Mouse (Mus musculus): Measurements from ENCODE around the gene Dusp2.

- TF ChIP-seq CTCF (conservative IDR thresholded peaks at IDR 0.05; ENCODE audit: low read length) (no peak), POU5F1 (IDR thresholded peaks at IDR 0.05; ENCODE audit: borderline replicate concordance, low read length) (no peak)
These were observed 13.2 kb upstream of the Dusp2 start for GRCm38 (mm10) chr2:127322671-127323285.

Data from E14TG2a.4 (cell line).